16 mouse cellular contexts compared by ENCODE assay signal in genomic region chr6:123229644-123230043, GRCm38 (mm10). TPM values are rescaled to one million over a fixed set of nuclear protein-coding genes. Genes with fewer than 3 reads are reported as not detected.
A peak's percentile ranks its signal among the peaks of the same experiment; 100 is the strongest.
DNase-seq lines count a peak whose midpoint lies in the region; ATAC-seq lines count a peak whose summit lies in the region.
"Had no signal": no experiment of that assay in that cellular context is flagged by ENCODE, and none has a peak within 500 bp of the region (broad histone marks: within the 10 kb centered on the region; RNA-seq: fewer than 3 reads in every experiment).

Gene Clec4n, plus strand, starts transcription at chr6:123229843.

- peak; percentile 85 for DNase-seq in heart, adult 11 months
- no peak for DNase-seq in heart, adult 9 months (ENCODE audit: low spot score in 2 of 2)
- DNase-seq in lung, postnatal 25 days (ENCODE audit: low spot score) = peak; percentile 28
- no peak for DNase-seq in lung, postnatal 10 days
- no peak for DNase-seq in urinary bladder, postnatal 14 days (ENCODE audit: low spot score)
- DNase-seq in spleen, postnatal 10 days (ENCODE audit: low spot score in 2 of 2) = no peak
- DNase-seq: adrenal gland, adult 8-10 months; cerebellum, postnatal 10 days; embryo, embryonic 11 days; gastrocnemius, adult 2 months; kidney, adult 18-20 months; layer of hippocampus, postnatal 36 days; right cerebral cortex, adult 18-20 months had no signal

- ATAC-seq in hematopoietic stem cell, adult 5-6 weeks (replicated peaks in 1 of 2; ENCODE audit: insufficient read depth in 1 of 2, low FRiP score in 2 of 2, low TSS enrichment in 1 of 2, low read depth in 1 of 2, poor library complexity in 2 of 2, severe bottlenecking in 2 of 2) = peak; percentile 24 to 34; a peak in 1 of 4 replicates
- no peak for ATAC-seq in neutrophil, adult 5-6 weeks (ENCODE audit: extremely low read depth, insufficient number of reproducible peaks, low FRiP score, poor library complexity, severe bottlenecking)

RNA-seq across cellular contexts. Expression of gene Clec4n, which starts in this region (rescaled TPM):
- 0.99 TPM in 1 of 2 replicates, not detected in the other for total RNA-seq in hematopoietic stem cell, adult 5-6 weeks (2017)
- 29.6 and 30.4 TPM in 2 replicates for total RNA-seq in neutrophil, adult 5-6 weeks (2017)
- total RNA-seq: gastrocnemius, adult 2 months; layer of hippocampus, postnatal 36 days; left cerebral cortex, postnatal 14 days had no signal

Comparison
In these comparisons a context has a peak if more than half of its experiments do, and no peak if none do; other contexts are left out.
1. RNA of gene Clec4n (total RNA-seq): 29.6 to 30.4 TPM in neutrophil, adult 5-6 weeks; 0.99 TPM in hematopoietic stem cell, adult 5-6 weeks; every median in the first group is over 10 times any median in the second.
2. DNase-seq: peak in heart, adult 11 months (single experiment) and lung, postnatal 25 days (single experiment); none in heart, adult 9 months (0 of 2), lung, postnatal 10 days (single experiment), urinary bladder, postnatal 14 days (single experiment) and spleen, postnatal 10 days (0 of 2).
3. Peak in ATAC-seq in hematopoietic stem cell, adult 5-6 weeks; RNA of the gene not detected or under 1 TPM.